Mouse (Mus musculus) bone marrow macrophage, adult 2 months (primary cell): Measurements from ENCODE around the gene Cdcp2.

Source experiments
- CTCF ChIP-seq: IDR thresholded peaks from 2 replicates; pipeline ENCODE4 v1.5.1; 2012; ENCODE audit warnings: low read depth, mild to moderate bottlenecking, low read length, moderate library complexity
- POLR2A ChIP-seq: IDR thresholded peaks from 2 replicates; pipeline ENCODE4 v1.6.1; 2012; ENCODE audit warnings: mild to moderate bottlenecking, low read depth, low read length, borderline replicate concordance

DNA sequence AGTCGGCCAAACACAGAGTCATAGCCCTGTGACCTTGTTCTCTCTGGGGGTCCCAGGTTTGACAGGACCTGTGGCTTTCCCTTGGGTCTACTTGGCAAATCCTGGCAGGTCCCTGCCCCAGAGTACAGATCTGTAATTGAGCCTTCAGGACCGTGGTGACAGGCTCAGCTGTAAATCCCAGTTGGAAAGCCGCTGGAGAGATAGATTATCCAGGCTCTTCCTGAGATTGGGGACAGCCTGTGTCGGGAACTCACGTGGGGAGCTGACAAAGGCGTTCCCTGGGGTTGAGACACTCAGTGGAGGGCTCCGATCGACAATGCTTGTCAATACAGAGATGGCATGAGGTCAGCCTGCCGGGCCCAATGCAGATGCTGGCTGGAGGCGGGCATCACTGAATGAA, 29.7 kb downstream of the Cdcp2 start:
- TF ChIP-seq CTCF = no peak
- TF ChIP-seq POLR2A = no peak
